24 mouse cellular contexts compared by ENCODE assay signal in genomic region chr13:43762901-43763300, GRCm38 (mm10). TPM values are rescaled to one million over a fixed set of nuclear protein-coding genes. Genes with fewer than 3 reads are reported as not detected.
"Had no signal": no experiment of that assay in that cellular context is flagged by ENCODE, and none has a peak within 500 bp of the region (broad histone marks: within the 10 kb centered on the region; RNA-seq: fewer than 3 reads in every experiment).

No protein-coding gene starts in this region.

- H3K27ac ChIP-seq: gastrocnemius, adult 2 months; heart, embryonic 10.5 days; hindbrain, embryonic 10.5 days; hindbrain, embryonic 12.5 days; hindbrain, embryonic 14.5 days; intestine, embryonic 15.5 days; limb, embryonic 10.5 days; limb, embryonic 12.5 days; liver, embryonic 13.5 days had no signal

- H3K9me3 ChIP-seq: heart, embryonic 10.5 days; hindbrain, embryonic 10.5 days; hindbrain, embryonic 12.5 days; intestine, embryonic 15.5 days; limb, embryonic 10.5 days; limb, embryonic 12.5 days; liver, embryonic 13.5 days had no signal

- H3K4me3 ChIP-seq: gastrocnemius, adult 2 months; heart, embryonic 10.5 days; heart, embryonic 12.5 days; hindbrain, embryonic 10.5 days; hindbrain, embryonic 12.5 days; intestine, embryonic 15.5 days; limb, embryonic 10.5 days; limb, embryonic 12.5 days; liver, embryonic 13.5 days had no signal

- DNase-seq: gastrocnemius, adult 2 months; gastrocnemius, postnatal 10 days; gastrocnemius, postnatal 25 days; heart, postnatal 10 days; heart, postnatal 4 days; kidney, adult 18-20 months; kidney, adult 8-10 months; kidney, postnatal 10 days; kidney, postnatal 25 days; kidney, postnatal 4 days; layer of hippocampus, adult 9-11 months; layer of hippocampus, postnatal 36 days; liver; liver, embryonic 13.5 days had no signal

- H3K4me1 ChIP-seq: intestine, embryonic 15.5 days; limb, embryonic 12.5 days; liver, embryonic 13.5 days had no signal

- H3K4me2 ChIP-seq: heart, embryonic 12.5 days; hindbrain, embryonic 12.5 days; hindbrain, embryonic 14.5 days; intestine, embryonic 15.5 days; limb, embryonic 12.5 days; liver, embryonic 11.5 days; liver, embryonic 13.5 days had no signal

- H3K36me3 ChIP-seq: heart, embryonic 10.5 days; heart, embryonic 12.5 days; hindbrain, embryonic 10.5 days; hindbrain, embryonic 12.5 days; intestine, embryonic 15.5 days; limb, embryonic 10.5 days; limb, embryonic 12.5 days; liver, embryonic 13.5 days had no signal

- H3K9ac ChIP-seq: heart, embryonic 12.5 days; hindbrain, embryonic 12.5 days; hindbrain, embryonic 14.5 days; intestine, embryonic 15.5 days; limb, embryonic 12.5 days; liver, embryonic 13.5 days had no signal

- H3K27me3 ChIP-seq: heart, embryonic 12.5 days; hindbrain, embryonic 12.5 days; intestine, embryonic 15.5 days; limb, embryonic 12.5 days; liver, embryonic 13.5 days had no signal

RNA-seq across cellular contexts. Expression of gene Cd83, which starts 21.7 kb away (rescaled TPM):
- total RNA-seq: granulocyte monocyte progenitor cell, adult 5-6 weeks had no signal
